Mouse (Mus musculus) G1E (cell line): ENCODE measurements around the gene Ccdc62.

Experiments
- CTCF ChIP-seq: IDR thresholded peaks from 2 replicates; pipeline ENCODE4 v1.5.1; 2012; ENCODE audit warnings: low read depth, low read length, inconsistent platforms, mixed read lengths
- POLR2AphosphoS5 ChIP-seq: IDR thresholded peaks from 2 replicates; pipeline ENCODE4 v1.6.1; 2012; ENCODE audit warnings: low read depth, low read length, inconsistent platforms; ENCODE audit not compliant: insufficient replicate concordance

DNA sequence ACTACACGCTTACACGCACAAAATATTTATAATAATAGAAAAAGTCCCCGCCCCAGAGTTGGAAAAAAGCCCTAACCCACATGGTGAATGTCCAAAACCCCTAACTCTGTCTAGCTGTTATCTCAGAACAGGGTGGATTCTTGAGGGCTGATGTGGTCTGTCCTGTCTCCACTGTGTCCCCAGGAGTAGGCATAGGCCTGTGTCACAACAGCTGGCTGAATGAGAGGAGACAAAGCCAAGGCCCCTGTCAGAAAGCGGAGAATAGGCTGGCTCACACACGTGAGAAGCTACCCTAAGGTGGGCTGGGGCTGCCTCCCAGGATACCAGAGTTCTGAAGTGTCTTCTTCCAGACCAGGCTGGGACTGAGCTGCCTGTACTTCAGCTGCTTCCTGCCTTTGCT lies 47.7 kb downstream of the Ccdc62 start:
- no peak for TF ChIP-seq CTCF
- TF ChIP-seq POLR2AphosphoS5 = no peak
